ENCODE assay signal across 8 mouse cellular contexts in genomic region chr2:167631181-167631590, GRCm38 (mm10). TPM values are rescaled to one million over a fixed set of nuclear protein-coding genes. Genes with fewer than 3 reads are reported as not detected.
A peak's percentile ranks its signal among the peaks of the same experiment; 100 is the strongest.
DNase-seq lines count a peak whose midpoint lies in the region; ATAC-seq and TF ChIP-seq lines count a peak whose summit lies in the region.
"Had no signal": no experiment of that assay in that cellular context is flagged by ENCODE, and none has a peak within 500 bp of the region (broad histone marks: within the 10 kb centered on the region; RNA-seq: fewer than 3 reads in every experiment).

No protein-coding gene starts in this region.

- peak overlapping the region; percentile 96 for H3K9ac ChIP-seq in forebrain, embryonic 12.5 days
- peak overlapping the region; percentile 93 for H3K9ac ChIP-seq in kidney, embryonic 16.5 days (replicated peaks; ENCODE audit: low read length)
- H3K9ac ChIP-seq in midbrain, postnatal 0 days (replicated peaks; ENCODE audit: low read length, poor library complexity, severe bottlenecking): peak overlapping the region; percentile 93

- TF ChIP-seq CTCF in lung, adult 2 months (IDR thresholded peaks at IDR 0.05; ENCODE audit: insufficient read depth, low read length): no peak
- TF ChIP-seq CTCF in bone marrow, adult 2 months (IDR thresholded peaks at IDR 0.05; ENCODE audit: control insufficient read depth, insufficient read depth, low read length): no peak
- TF ChIP-seq CTCF in midbrain, postnatal 0 days (IDR thresholded peaks at IDR 0.05): no peak

- no peak for TF ChIP-seq POLR2A in lung, adult 2 months (IDR thresholded peaks at IDR 0.05; ENCODE audit: borderline replicate concordance, extremely low read depth, low read depth, low read length)
- TF ChIP-seq POLR2A in bone marrow, adult 2 months (IDR thresholded peaks at IDR 0.05; ENCODE audit: borderline replicate concordance, control insufficient read depth, low read depth, low read length): no peak

- H3K9me3 ChIP-seq in forebrain, embryonic 12.5 days: no peaks in the 10 kb centered on the region
- H3K9me3 ChIP-seq in kidney, embryonic 16.5 days (ENCODE audit: low read length): no peaks in the 10 kb centered on the region
- no peaks in the 10 kb centered on the region for H3K9me3 ChIP-seq in midbrain, postnatal 0 days (ENCODE audit: low read length)

- no peak; the same call in none of the 2 replicates for ATAC-seq in forebrain, embryonic 12.5 days (ENCODE audit: low FRiP score)
- ATAC-seq in kidney, embryonic 16.5 days (ENCODE audit: low FRiP score, low TSS enrichment): peak; percentile 17
- peak; percentile 11; the same call in 1 of the 2 replicates for ATAC-seq in midbrain, postnatal 0 days (ENCODE audit: low FRiP score)
- ATAC-seq in granulocyte monocyte progenitor cell, adult 5-6 weeks (replicated peaks; ENCODE audit: poor library complexity, severe bottlenecking): no peak

- H3K27me3 ChIP-seq in forebrain, embryonic 12.5 days: no peaks in the 10 kb centered on the region
- no peaks in the 10 kb centered on the region for H3K27me3 ChIP-seq in kidney, embryonic 16.5 days (ENCODE audit: insufficient read depth, low read length)
- no peaks in the 10 kb centered on the region for H3K27me3 ChIP-seq in midbrain, postnatal 0 days (ENCODE audit: insufficient read depth, low read length)

- H3K27ac ChIP-seq in bone marrow, adult 2 months (ENCODE audit: control insufficient read depth, insufficient read depth, low read depth, low read length, poor library complexity): peak overlapping the region; percentile 97
- peak overlapping the region; percentile 87 for H3K27ac ChIP-seq in forebrain, embryonic 12.5 days
- H3K27ac ChIP-seq in kidney, embryonic 16.5 days (ENCODE audit: low read length): peak overlapping the region; percentile 85
- peak overlapping the region; percentile 84 for H3K27ac ChIP-seq in midbrain, postnatal 0 days (ENCODE audit: low read depth, low read length)

- H3K4me3 ChIP-seq in lung, adult 2 months (replicated peaks; ENCODE audit: extremely low read depth, low read depth, low read length): peak overlapping the region; percentile 96
- peak overlapping the region; percentile 49 for H3K4me3 ChIP-seq in bone marrow, adult 2 months (replicated peaks; ENCODE audit: control insufficient read depth, low read depth, low read length)
- H3K4me3 ChIP-seq in forebrain, embryonic 12.5 days (replicated peaks): peak overlapping the region; percentile 97
- H3K4me3 ChIP-seq in kidney, embryonic 16.5 days (ENCODE audit: low read length): peak overlapping the region; percentile 75
- peak overlapping the region; percentile 92 for H3K4me3 ChIP-seq in midbrain, postnatal 0 days (ENCODE audit: low read depth, low read length)

- DNase-seq in lung, adult 2 months: no peak
- DNase-seq in lung, adult 18-20 months: no peak
- no peak for DNase-seq in midbrain, postnatal 0 days (ENCODE audit: low spot score)

- peak overlapping the region; percentile 95 for H3K4me2 ChIP-seq in forebrain, embryonic 12.5 days
- H3K4me2 ChIP-seq in kidney, embryonic 16.5 days (replicated peaks; ENCODE audit: low read depth, low read length): peak overlapping the region; percentile 86
- peak overlapping the region; percentile 75 for H3K4me2 ChIP-seq in midbrain, postnatal 0 days (ENCODE audit: low read depth, low read length, poor library complexity, severe bottlenecking)

- H3K4me1 ChIP-seq in lung, adult 2 months (ENCODE audit: control insufficient read depth, insufficient read depth, low read length): peaks cover 31% of the 10 kb centered on the region
- H3K4me1 ChIP-seq in bone marrow, adult 2 months (ENCODE audit: control insufficient read depth, insufficient read depth, low read length): peaks cover 6% of the 10 kb centered on the region
- peaks cover 51% of the 10 kb centered on the region for H3K4me1 ChIP-seq in forebrain, embryonic 12.5 days
- peaks cover 39% of the 10 kb centered on the region for H3K4me1 ChIP-seq in kidney, embryonic 16.5 days (ENCODE audit: insufficient read depth, low read length)
- peaks cover 10% of the 10 kb centered on the region for H3K4me1 ChIP-seq in midbrain, postnatal 0 days (ENCODE audit: insufficient read depth, low read length)

- under 1% methylated on average over 31 of the region's 31 CpGs for WGBS in lung, adult 2 months
- 0% methylated on average over 31 of the region's 31 CpGs for WGBS in bone marrow, adult 2 months
- WGBS in forebrain, embryonic 12.5 days: under 1% methylated on average over 31 of the region's 31 CpGs
- under 1% methylated on average over 31 of the region's 31 CpGs for WGBS in kidney, embryonic 16.5 days
- under 1% methylated on average over 31 of the region's 31 CpGs for WGBS in midbrain, postnatal 0 days

- peaks cover 15% of the 10 kb centered on the region for H3K36me3 ChIP-seq in forebrain, embryonic 12.5 days (replicated peaks)
- 0 out of 2 replicates have a peak, but pooled peaks cover 3% of the 10 kb centered on the region for H3K36me3 ChIP-seq in kidney, embryonic 16.5 days (ENCODE audit: insufficient read depth, low read length)
- 0 out of 2 replicates have a peak, but pooled peaks cover 3% of the 10 kb centered on the region for H3K36me3 ChIP-seq in midbrain, postnatal 0 days (ENCODE audit: insufficient read depth, low read length)

RNA-seq across cellular contexts. Expression of gene Ube2v1, which starts 0.7 kb away (rescaled TPM):
- polyA plus RNA-seq in lung, adult 2 months (2012; rRNA removed): 102 and 135 TPM in 2 replicates
- polyA plus RNA-seq in bone marrow, adult 2 months (2011; ENCODE audit: insufficient read depth, insufficient read length, low replicate concordance, missing spikeins): 73.5 and 124 TPM in 2 replicates
- polyA plus RNA-seq in forebrain, embryonic 12.5 days (2016; fragmentation: Nextera tagmentation; extraction: Ambion mirVana): 303 and 311 TPM in 2 replicates
- 319 and 338 TPM in 2 replicates for polyA plus RNA-seq in kidney, embryonic 16.5 days (2015; fragmentation: Nextera tagmentation; extraction: Ambion mirVana)
- 191 and 233 TPM in 2 replicates for total RNA-seq in midbrain, postnatal 0 days (2014; rRNA removed)
- polyA plus RNA-seq in midbrain, postnatal 0 days (2015; fragmentation: Nextera tagmentation; extraction: Ambion mirVana): 402 and 414 TPM in 2 replicates
- total RNA-seq in granulocyte monocyte progenitor cell, adult 5-6 weeks (2014; fragmentation: Nextera tagmentation): 112 and 155 TPM in 2 replicates
- total RNA-seq in granulocyte monocyte progenitor cell, adult 5-6 weeks (2017): 49.7 and 50.5 TPM in 2 replicates

RNA-seq across cellular contexts. Expression of gene Gm20431, which starts 30.1 kb away (rescaled TPM):
- polyA plus RNA-seq in lung, adult 2 months (2012; rRNA removed): 11.3 and 11.6 TPM in 2 replicates
- not detected in 2 replicates for polyA plus RNA-seq in bone marrow, adult 2 months (2011; ENCODE audit: insufficient read depth, insufficient read length, low replicate concordance, missing spikeins)
- polyA plus RNA-seq in forebrain, embryonic 12.5 days (2016; fragmentation: Nextera tagmentation; extraction: Ambion mirVana): 7.5 and 10.2 TPM in 2 replicates
- 1.3 and 6.1 TPM in 2 replicates for polyA plus RNA-seq in kidney, embryonic 16.5 days (2015; fragmentation: Nextera tagmentation; extraction: Ambion mirVana)
- not detected in 2 replicates for total RNA-seq in midbrain, postnatal 0 days (2014; rRNA removed)
- polyA plus RNA-seq in midbrain, postnatal 0 days (2015; fragmentation: Nextera tagmentation; extraction: Ambion mirVana): 11.2 and 12.0 TPM in 2 replicates
- total RNA-seq in granulocyte monocyte progenitor cell, adult 5-6 weeks (2014; fragmentation: Nextera tagmentation): 4.6 and 11.6 TPM in 2 replicates
- not detected in 2 replicates for total RNA-seq in granulocyte monocyte progenitor cell, adult 5-6 weeks (2017)
- total RNA-seq: neutrophil, adult 5-6 weeks had no signal

RNA-seq across cellular contexts. Expression of gene Cebpb, which starts 57.5 kb away (rescaled TPM):
- polyA plus RNA-seq in lung, adult 2 months (2012; rRNA removed): 295 and 767 TPM in 2 replicates
- polyA plus RNA-seq in bone marrow, adult 2 months (2011; ENCODE audit: insufficient read depth, insufficient read length, low replicate concordance, missing spikeins): 13.0 and 19.5 TPM in 2 replicates
- polyA plus RNA-seq in forebrain, embryonic 12.5 days (2016; fragmentation: Nextera tagmentation; extraction: Ambion mirVana): 0.95 and 1.5 TPM in 2 replicates
- polyA plus RNA-seq in kidney, embryonic 16.5 days (2015; fragmentation: Nextera tagmentation; extraction: Ambion mirVana): 0.34 and 0.45 TPM in 2 replicates
- 5.8 and 8.0 TPM in 2 replicates for total RNA-seq in midbrain, postnatal 0 days (2014; rRNA removed)
- polyA plus RNA-seq in midbrain, postnatal 0 days (2015; fragmentation: Nextera tagmentation; extraction: Ambion mirVana): 4.4 and 5.4 TPM in 2 replicates
- 11.8 and 15.7 TPM in 2 replicates for total RNA-seq in granulocyte monocyte progenitor cell, adult 5-6 weeks (2014; fragmentation: Nextera tagmentation)
- 17.8 and 27.5 TPM in 2 replicates for total RNA-seq in granulocyte monocyte progenitor cell, adult 5-6 weeks (2017)

RNA-seq across cellular contexts. Expression of gene Tmem189, which starts 58.4 kb away (rescaled TPM):
- polyA plus RNA-seq in lung, adult 2 months (2012; rRNA removed): 113 and 138 TPM in 2 replicates
- polyA plus RNA-seq in bone marrow, adult 2 months (2011; ENCODE audit: insufficient read depth, insufficient read length, low replicate concordance, missing spikeins): 20.8 and 36.2 TPM in 2 replicates
- 31.2 and 34.5 TPM in 2 replicates for polyA plus RNA-seq in forebrain, embryonic 12.5 days (2016; fragmentation: Nextera tagmentation; extraction: Ambion mirVana)
- polyA plus RNA-seq in kidney, embryonic 16.5 days (2015; fragmentation: Nextera tagmentation; extraction: Ambion mirVana): 54.9 and 58.8 TPM in 2 replicates
- 45.5 and 65.9 TPM in 2 replicates for total RNA-seq in midbrain, postnatal 0 days (2014; rRNA removed)
- 33.5 and 35.3 TPM in 2 replicates for polyA plus RNA-seq in midbrain, postnatal 0 days (2015; fragmentation: Nextera tagmentation; extraction: Ambion mirVana)
- total RNA-seq in granulocyte monocyte progenitor cell, adult 5-6 weeks (2014; fragmentation: Nextera tagmentation): 24.7 and 28.9 TPM in 2 replicates
- total RNA-seq in granulocyte monocyte progenitor cell, adult 5-6 weeks (2017): 13.4 and 13.6 TPM in 2 replicates

Comparison
In these comparisons a context has a peak if more than half of its experiments do, and no peak if none do; other contexts are left out.
1. ATAC-seq: peak in kidney, embryonic 16.5 days (single experiment) and midbrain, postnatal 0 days (single experiment); none in forebrain, embryonic 12.5 days (single experiment) and granulocyte monocyte progenitor cell, adult 5-6 weeks (single experiment).
2. RNA of gene Cebpb, which starts 57.5 kb away (polyA plus RNA-seq): 295 to 767 TPM in lung, adult 2 months; 13.0 to 19.5 TPM in bone marrow, adult 2 months, 4.4 to 5.4 TPM in midbrain, postnatal 0 days, 0.95 to 1.5 TPM in forebrain, embryonic 12.5 days and 0.34 to 0.45 TPM in kidney, embryonic 16.5 days; every median in the first group is over 10 times any median in the second.
3. Peak in every context shown above with its lines, with median percentiles within 50 percentile points of each other: H3K4me3 ChIP-seq, H3K27ac ChIP-seq, H3K4me2 ChIP-seq and H3K9ac ChIP-seq.